Mouse (Mus musculus) G1E (cell line): ENCODE data around the gene 2300003K06Rik. TPM values are rescaled to one million over a fixed set of nuclear protein-coding genes. Genes with fewer than 3 reads are reported as not detected.
"Not testable (repeated sequence)": the region's sequence is repeated elsewhere in the genome, so short reads cannot be mapped to it uniquely, and the experiment has no call there.

Experiments used
- ATAC-seq: 2 replicates; pipeline ENCODE4 v1.8.0; 2016; ENCODE audit warnings: mild to moderate bottlenecking; ENCODE audit not compliant: insufficient number of reproducible peaks, poor library complexity, low FRiP score, severe bottlenecking; ENCODE audit errors: extremely low read depth
- DNase-seq: peaks from one replicate; pipeline ENCODE4 v3.0.0; 2012; ENCODE audit warnings: low spot score
- H3K27me3 ChIP-seq: 2 replicates; pipeline ENCODE4 v1.6.1; 2012; ENCODE audit warnings: mild to moderate bottlenecking, low read length, inconsistent platforms; ENCODE audit not compliant: insufficient read depth
- H3K36me3 ChIP-seq: replicated peaks from 2 replicates; pipeline ENCODE3; 2012; ENCODE audit warnings: mild to moderate bottlenecking, inconsistent platforms
- H3K4me1 ChIP-seq: 2 replicates; pipeline ENCODE4 v1.6.1; 2012; ENCODE audit warnings: low read depth, low read length, inconsistent platforms, mixed read lengths; ENCODE audit not compliant: insufficient read depth
- H3K4me3 ChIP-seq: 2 replicates; pipeline ENCODE4 v1.5.1; 2012; ENCODE audit warnings: low read depth, mild to moderate bottlenecking, inconsistent platforms, low read length, moderate library complexity, mixed read lengths
- H3K9me3 ChIP-seq: replicated peaks from 2 replicates; pipeline ENCODE4 v1.6.1; 2012; ENCODE audit warnings: inconsistent platforms
- CTCF ChIP-seq: IDR thresholded peaks from 2 replicates; pipeline ENCODE4 v1.5.1; 2012; ENCODE audit warnings: low read depth, low read length, inconsistent platforms, mixed read lengths
- GATA1 ChIP-seq: IDR thresholded peaks from 2 replicates; pipeline ENCODE4 v1.6.1; 2012; ENCODE audit warnings: borderline replicate concordance, low read length, inconsistent platforms, mixed read lengths
- GATA2 ChIP-seq: IDR thresholded peaks from 2 replicates; pipeline ENCODE4 v1.6.1; 2012; ENCODE audit warnings: low read depth, low read length, inconsistent platforms, borderline replicate concordance
- POLR2AphosphoS5 ChIP-seq: IDR thresholded peaks from 2 replicates; pipeline ENCODE4 v1.6.1; 2012; ENCODE audit warnings: low read depth, low read length, inconsistent platforms; ENCODE audit not compliant: insufficient replicate concordance
- TAL1 ChIP-seq: conservative IDR thresholded peaks from 2 replicates; pipeline ENCODE4 v1.6.1; 2012; ENCODE audit warnings: low read depth, low read length, inconsistent platforms, mixed read lengths
- polyA plus RNA-seq: library from polyadenylated mRNA; stranded (reverse); fragments of >175 nt; gene quantifications from 2 replicates; pipeline ENCODE4 v1.2.3, GENCODE M21; 2012
- total RNA-seq, 2 experiments: library from RNA; stranded (forward) in 1 of 2; stranded (reverse) in 1 of 2; fragments of 200-1000 nt in 1 of 2; fragments of >200 nt in 1 of 2; fragmentation: Nextera tagmentation in 1 of 2; gene quantifications; 2 replicates each; pipeline ENCODE4 v1.2.3; 2014 to 2017

Gene 2300003K06Rik
- total RNA-seq (2014; fragmentation: Nextera tagmentation) (not detected in 2 replicates), total RNA-seq (2017) (not detected in 2 replicates), polyA plus RNA-seq (not detected in 2 replicates)

DNA sequence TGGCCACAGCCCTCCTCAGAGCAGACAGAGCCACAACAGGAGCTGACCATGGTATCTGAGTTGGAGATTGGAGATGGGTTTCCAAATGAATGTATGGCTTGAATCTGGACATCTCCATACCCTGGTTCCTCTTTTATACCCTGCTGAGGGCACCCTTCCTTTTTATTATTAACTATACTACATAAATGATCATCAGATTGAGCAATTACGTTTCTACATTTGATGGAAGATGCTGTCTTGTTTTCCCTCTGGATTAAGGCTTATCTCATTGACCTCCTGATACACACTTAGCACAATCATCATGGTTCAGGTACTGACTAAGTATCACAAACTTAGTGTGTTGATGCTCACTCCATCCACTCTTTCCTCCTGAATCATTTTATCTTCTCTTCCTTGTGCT is at the start of gene 2300003K06Rik:
TSS of gene 2300003K06Rik (minus strand) at position 101 of the 400 bp plus-strand sequence.
- H3K4me1 ChIP-seq = no peaks in the 10 kb centered on the region
- no peaks in the 10 kb centered on the region for H3K36me3 ChIP-seq
- peaks cover 22% of the 10 kb centered on the region for H3K9me3 ChIP-seq
- DNase-seq = no peak
- ATAC-seq = no peak
- H3K4me3 ChIP-seq = peak within 1 kb of the TSS; percentile 11; the same call in 1 of the 2 replicates
- no peaks in the 10 kb centered on the region for H3K27me3 ChIP-seq
- TF ChIP-seq CTCF (no peak), POLR2AphosphoS5 (no peak), TAL1 (no peak), GATA2 (no peak), GATA1 (no peak)

DNA sequence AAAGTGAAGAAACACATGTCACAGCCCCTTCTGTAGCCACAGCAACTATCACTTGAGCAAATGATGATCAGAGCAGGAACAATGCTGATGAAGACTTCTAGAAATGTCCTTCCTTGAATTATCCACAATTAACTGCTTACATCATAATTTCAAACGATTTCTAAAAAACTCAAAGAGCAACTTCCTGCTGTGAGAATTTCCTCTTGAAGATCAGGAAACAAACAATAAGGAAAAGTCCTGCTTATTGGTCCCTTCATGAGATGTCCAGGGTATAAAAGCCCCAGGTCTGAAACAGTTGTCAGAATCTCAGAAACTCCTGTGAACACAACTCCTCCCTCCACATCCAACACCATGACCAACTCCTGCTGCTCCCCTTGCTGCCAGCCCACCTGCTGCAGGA is 41.0 kb upstream of the 2300003K06Rik start, which contains the start of gene Gm11567:
TSS of gene Gm11567 (plus strand) at position 301 of the 400 bp plus-strand sequence.
- not testable (repeated sequence) for H3K27me3 ChIP-seq, ATAC-seq, H3K4me3 ChIP-seq, DNase-seq, H3K9me3 ChIP-seq, H3K36me3 ChIP-seq, H3K4me1 ChIP-seq

DNA sequence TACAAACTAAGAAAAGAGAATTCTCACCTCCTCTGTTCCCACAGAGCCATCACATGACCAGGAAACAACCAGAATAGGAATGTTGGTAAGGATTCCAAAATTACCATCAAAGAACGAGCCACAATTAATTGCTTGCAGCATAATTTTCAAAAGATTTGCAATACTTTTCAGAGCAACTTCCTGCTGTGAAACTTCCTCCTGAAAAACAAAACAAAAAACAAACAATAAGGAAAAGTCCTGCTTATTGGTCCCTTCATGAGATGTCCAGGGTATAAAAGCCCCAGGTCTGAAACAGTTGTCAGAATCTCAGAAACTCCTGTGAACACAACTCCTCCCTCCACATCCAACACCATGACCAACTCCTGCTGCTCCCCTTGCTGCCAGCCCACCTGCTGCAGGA is 35.2 kb upstream of the 2300003K06Rik start, which contains the start of gene Krtap9-1:
TSS of gene Krtap9-1 (plus strand) at position 301 of the 400 bp plus-strand sequence.
- not testable (repeated sequence) for H3K4me3 ChIP-seq

DNA sequence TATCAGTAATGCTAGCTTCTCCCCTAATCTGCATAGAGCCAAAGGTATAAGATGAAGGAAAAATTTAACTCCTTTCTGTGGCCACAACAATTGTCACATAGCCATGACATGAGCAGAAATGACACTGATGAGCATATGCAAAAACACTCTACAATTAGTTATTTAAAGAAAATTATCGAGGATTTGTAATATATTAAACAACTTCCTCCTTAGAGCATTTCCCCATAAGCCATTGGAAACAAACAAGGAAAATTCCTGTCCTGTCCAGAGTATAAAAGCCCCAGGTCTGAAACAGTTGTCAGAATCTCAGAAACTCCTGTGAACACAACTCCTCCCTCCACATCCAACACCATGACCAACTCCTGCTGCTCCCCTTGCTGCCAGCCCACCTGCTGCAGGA is 26.3 kb upstream of the 2300003K06Rik start, which contains the start of gene Gm11559:
TSS of gene Gm11559 (plus strand) at position 301 of the 400 bp plus-strand sequence.
- H3K36me3 ChIP-seq, H3K4me3 ChIP-seq, ATAC-seq, H3K27me3 ChIP-seq, DNase-seq, H3K4me1 ChIP-seq: not testable (repeated sequence)
- H3K9me3 ChIP-seq = peaks cover 20% of the 10 kb centered on the region

More for the DNA sequence above, 35.2 kb upstream of the 2300003K06Rik start, which contains the start of gene Krtap9-1:
- H3K36me3 ChIP-seq, H3K9me3 ChIP-seq, DNase-seq, H3K27me3 ChIP-seq, H3K4me1 ChIP-seq, ATAC-seq: not testable (repeated sequence)

GRCm38 (mm10) chr11:99858761-99859160 is 20.9 kb upstream of the 2300003K06Rik start:
- H3K4me3 ChIP-seq = no peak overlapping the region
- TF ChIP-seq POLR2AphosphoS5 (no peak), CTCF (no peak), TAL1 (no peak), GATA2 (no peak), GATA1 (no peak)
- no peaks in the 10 kb centered on the region for H3K4me1 ChIP-seq
- peaks cover 25% of the 10 kb centered on the region for H3K9me3 ChIP-seq
- no peaks in the 10 kb centered on the region for H3K36me3 ChIP-seq
- H3K27me3 ChIP-seq = no peaks in the 10 kb centered on the region
- ATAC-seq = no peak
- DNase-seq = no peak

DNA sequence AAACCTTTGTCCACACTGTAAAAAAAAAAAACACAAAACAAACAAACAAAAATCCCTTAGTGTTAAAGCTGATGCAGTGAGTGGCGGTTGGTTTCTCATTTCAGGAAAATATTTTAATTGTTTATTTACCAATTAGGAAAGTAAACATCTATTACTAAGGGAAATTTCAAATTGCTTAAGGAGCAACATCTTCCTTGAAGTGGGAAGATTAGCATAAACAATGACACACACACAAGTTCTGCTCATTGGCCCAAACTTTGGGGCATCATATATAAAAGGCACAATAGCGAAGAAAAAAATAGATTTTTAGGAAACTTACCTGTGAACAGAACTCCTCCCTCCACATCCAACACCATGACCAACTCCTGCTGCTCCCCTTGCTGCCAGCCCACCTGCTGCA is 19.8 kb upstream of the 2300003K06Rik start, which contains the start of gene Gm11568:
TSS of gene Gm11568 (plus strand) at position 301 of the 400 bp plus-strand sequence.
- no peak for ATAC-seq
- TF ChIP-seq TAL1 (no peak), POLR2AphosphoS5 (no peak), GATA1 (no peak), CTCF (no peak), GATA2 (no peak)
- Histone ChIP-seq H3K4me3 (no peak within 1 kb of the TSS), H3K36me3 (no peaks in the 10 kb centered on the region), H3K9me3 (peaks cover 23% of the 10 kb centered on the region), H3K27me3 (no peaks in the 10 kb centered on the region), H3K4me1 (no peaks in the 10 kb centered on the region)
- no peak for DNase-seq

- peaks cover 19% of the 10 kb centered on the region for H3K9me3 ChIP-seq
- ATAC-seq (no peak), DNase-seq (no peak)
- H3K4me1 ChIP-seq = no peaks in the 10 kb centered on the region
- H3K4me3 ChIP-seq = no peak overlapping the region
- TF ChIP-seq GATA1 (no peak), CTCF (no peak), POLR2AphosphoS5 (no peak), GATA2 (no peak), TAL1 (no peak)
- no peaks in the 10 kb centered on the region for H3K27me3 ChIP-seq
- no peaks in the 10 kb centered on the region for H3K36me3 ChIP-seq
These were observed 16.3 kb upstream of the 2300003K06Rik start for GRCm38 (mm10) chr11:99854121-99854520.
